Mouse (Mus musculus): ENCODE data around the gene F2rl2. TPM values are rescaled to one million over a fixed set of nuclear protein-coding genes. Genes with fewer than 3 reads are reported as not detected.

F2rl2 gene
- total RNA-seq, 2 experiments from 2014 or later = 0.32 to 0.38 TPM

Other genes with a start within 250 kb of the F2rl2 start
- gene S100z, start 218.1 kb upstream of the F2rl2 start, total RNA-seq (2021) = not detected
- gene F2rl1, start 171.6 kb upstream of the F2rl2 start, total RNA-seq (2021) = under 1 TPM; 0.15 to 0.22 TPM
- gene F2r, start 78.4 kb upstream of the F2rl2 start, total RNA-seq (2021) = 1 to 10 TPM; 3.7 to 4.0 TPM
- gene Iqgap2, start 195.1 kb downstream of the F2rl2 start, total RNA-seq (2021) = 10 to 100 TPM; 86.1 to 90.8 TPM